Mouse (Mus musculus) layer of hippocampus, postnatal 10 days (tissue): ENCODE measurements around the gene Slco4a1. TPM values are rescaled to one million over a fixed set of nuclear protein-coding genes. Genes with fewer than 3 reads are reported as not detected.
A peak's percentile ranks its signal among the peaks of the same experiment; 100 is the strongest.

Source experiments
- DNase-seq, 2 experiments: peaks; one replicate each; pipeline ENCODE4 v3.0.0; 2021; ENCODE audit warnings: low spot score in 2 of 2
- long read RNA-seq: library from polyadenylated mRNA; stranded (forward); transcript quantifications from one replicate; pipeline ENCODE4 v2.0.0, GENCODE M21; 2023
- total RNA-seq, 2 experiments: library from RNA; stranded (reverse); gene quantifications; 2 replicates each; pipeline ENCODE4 v1.2.3; 2021

Slco4a1 gene
- total RNA-seq: 1 to 10 TPM; 1.5 to 2.6 TPM
- long read RNA-seq, partial matches to known transcripts: 0 of 1 reads
- long read RNA-seq, other reads (novel, unspliced or antisense): 1 of 1 reads

DNA sequence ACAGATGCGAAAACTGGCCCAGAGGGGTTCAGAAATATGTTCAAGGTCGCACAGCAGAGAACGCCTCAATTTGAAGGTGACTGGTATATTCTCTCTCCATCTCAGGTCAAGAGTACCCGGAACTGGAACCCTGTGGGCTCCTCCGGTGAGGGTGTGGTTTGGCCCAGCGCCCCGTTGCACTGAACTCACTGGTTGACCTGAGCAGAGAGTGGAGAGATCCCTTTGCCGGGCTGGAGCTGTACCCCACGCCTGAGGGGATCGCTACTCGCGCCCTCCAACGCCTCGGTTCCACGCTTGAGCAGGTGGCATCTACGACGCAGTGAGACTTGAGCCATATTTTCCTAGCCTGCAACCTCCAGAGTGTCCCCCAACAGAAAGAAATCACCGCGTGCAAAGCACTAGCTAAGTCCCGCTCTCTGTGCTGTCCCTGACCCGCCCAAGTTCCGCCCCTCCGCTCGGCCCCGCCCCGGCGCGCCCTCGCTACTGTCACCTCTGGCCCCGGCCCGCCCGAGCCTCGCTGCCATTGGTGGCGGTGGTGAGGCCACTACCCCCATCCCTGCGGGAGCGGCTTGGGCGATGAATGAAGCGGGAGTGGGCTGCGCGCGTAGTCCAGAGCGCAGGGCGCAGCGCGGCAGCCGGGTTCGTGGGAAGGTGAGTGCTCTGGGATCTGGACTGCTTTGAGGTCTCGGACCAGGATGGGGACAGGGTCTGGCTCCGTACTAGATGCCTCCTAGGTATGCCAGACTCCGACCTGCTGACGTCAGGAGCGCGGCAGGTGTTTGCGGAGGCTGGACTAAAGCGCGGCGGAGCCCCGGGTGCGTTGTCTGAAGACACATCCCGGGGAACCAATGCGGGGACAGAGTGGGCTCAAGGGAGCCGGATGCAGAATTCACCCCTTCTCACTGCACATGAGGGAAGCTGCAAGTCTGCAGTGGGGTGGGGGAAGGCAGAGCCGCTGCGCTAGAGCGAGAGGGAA is at the start of gene Slco4a1:
Gene Slco4a1, plus strand, starts transcription at position 523 of the 976 bp plus-strand sequence.
- peak; percentile 56 to 71 for DNase-seq

DNA sequence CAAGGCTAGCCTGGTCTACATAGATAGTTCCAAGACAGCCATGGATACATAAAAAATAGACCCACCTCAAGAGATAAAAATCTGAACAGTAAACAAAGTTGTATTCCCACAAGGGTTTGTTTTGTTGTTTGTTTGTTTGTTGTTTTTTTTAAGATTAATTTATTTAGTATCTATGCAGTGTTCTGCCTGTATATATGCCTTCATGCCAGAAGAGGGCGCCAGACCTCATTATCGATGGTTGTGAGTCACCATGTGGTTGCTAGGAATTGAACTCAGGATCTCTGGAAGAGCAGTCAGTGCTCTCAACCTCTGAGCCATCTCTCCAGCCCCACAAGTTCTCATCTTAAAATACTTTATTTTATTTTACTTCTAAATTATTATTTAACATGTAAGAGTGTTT is 47.6 kb upstream of the Slco4a1 start:
- no peak for DNase-seq

DNA sequence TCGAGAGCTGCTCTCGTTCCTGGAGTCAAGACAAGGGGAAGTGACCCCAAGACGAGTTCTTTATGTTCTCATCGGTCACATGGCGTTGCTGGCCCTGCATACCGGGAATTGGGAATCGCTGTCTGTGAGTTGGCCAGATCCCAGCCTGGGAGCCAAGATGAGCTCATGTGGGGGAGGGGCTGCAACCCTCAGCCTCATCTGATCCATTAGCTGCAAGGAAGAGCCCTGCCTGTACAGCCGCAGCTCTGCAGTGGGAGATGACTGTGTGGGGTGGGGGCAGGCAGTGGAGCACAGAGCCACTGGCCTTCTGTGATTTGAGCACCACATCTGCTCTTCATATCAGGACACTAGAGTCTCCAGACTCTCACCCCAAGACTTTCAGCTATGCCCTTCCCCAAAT is 45.6 kb upstream of the Slco4a1 start:
- DNase-seq: no peak

DNA sequence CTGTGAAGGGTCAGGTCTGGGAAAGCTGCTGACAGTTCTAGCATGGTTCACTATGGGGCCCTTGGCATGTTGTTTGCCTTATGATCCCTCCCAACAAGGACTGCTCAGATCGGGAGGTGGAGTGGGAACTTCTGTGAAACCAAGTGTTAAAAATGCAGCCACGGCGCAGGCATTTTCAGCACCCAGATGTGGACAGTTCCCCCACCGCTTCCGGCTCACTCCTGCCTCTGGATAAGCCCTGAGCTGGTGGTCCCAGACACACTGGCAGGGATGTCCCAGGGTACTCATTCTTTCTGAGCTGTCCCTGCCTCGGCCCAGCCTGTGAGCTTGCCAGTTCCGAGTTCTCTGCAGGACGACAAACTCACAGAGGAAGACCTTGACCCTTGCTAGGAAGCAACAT is 45.0 kb upstream of the Slco4a1 start:
- DNase-seq: no peak

DNA sequence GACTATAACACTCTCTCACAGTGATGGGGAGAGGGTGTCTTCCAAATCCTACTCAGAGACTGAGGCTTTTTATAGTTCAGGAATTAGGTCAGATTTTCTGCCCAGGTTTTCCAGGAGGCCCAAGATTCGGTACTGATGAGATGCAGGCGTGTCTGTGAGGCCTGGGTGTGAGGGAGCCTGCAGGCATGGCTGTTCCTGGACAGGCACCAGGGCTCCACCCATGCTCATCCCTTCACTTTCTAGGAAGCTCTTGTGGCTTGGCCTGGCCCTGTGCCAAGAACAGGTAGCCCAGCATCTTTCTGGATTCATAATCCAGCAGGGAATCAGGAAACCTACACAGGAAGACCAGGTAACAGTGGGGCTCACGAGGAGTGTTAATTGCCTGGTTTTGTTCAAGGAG is 40.4 kb upstream of the Slco4a1 start:
- no peak for DNase-seq

DNA sequence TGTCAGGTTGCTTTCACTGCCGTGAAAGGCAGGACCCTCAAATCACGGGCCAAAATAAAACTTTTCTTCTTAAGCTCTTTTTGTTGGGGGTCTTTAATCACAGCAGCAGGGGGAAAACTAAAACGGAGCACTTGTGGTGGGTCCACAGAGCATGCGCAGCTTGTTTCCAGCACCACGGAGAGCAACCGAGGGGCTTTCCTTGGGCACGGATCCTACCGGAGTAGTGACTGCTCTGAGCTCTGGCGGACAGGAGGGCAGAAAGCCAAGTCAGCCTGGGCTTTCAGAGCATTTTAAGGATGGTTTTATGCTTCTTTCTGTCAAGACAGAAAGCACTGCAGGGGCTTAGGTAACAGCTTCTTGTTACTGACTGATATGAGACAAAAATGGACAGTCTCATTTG is 38.3 kb upstream of the Slco4a1 start:
- DNase-seq: no peak

DNA sequence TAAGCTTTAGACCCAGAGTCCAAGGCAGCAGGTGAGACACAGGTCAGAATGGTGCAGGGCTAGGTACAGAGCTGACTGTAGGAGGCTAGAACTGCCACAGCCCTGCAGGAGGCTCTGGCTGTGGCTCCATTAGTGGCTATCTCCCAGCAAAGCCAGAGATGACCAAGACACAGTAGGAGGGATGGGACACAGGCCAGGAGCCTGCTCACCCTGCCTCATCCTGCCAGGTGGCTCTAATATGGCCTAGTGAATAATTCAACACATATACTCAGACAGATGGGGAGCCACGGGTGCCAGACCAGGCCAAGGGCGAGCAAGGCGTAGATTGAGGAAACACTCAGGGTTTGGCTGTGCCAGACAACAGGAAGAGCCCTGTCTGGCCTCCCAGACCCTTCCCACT is 35.4 kb upstream of the Slco4a1 start:
- DNase-seq: no peak

DNA sequence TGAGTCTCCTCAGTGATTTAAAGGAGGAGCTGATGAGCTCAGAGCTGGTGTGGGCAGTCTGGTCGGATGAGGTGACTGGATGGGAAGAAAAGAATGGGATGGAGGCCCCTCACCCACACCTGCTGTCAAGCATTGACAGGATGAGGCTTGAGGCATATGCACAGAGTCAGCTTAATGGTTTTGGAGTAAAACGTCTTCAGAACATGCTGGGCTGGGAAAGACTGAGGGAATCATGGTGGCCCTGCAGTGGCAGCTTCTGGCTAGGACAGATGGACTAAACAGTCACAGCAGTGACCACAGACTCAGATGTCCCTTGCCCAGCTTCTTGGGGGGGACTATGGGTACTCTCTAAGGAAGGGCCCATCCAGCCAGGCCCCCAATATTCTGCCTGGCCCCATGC is 30.9 kb upstream of the Slco4a1 start:
- no peak for DNase-seq

DNA sequence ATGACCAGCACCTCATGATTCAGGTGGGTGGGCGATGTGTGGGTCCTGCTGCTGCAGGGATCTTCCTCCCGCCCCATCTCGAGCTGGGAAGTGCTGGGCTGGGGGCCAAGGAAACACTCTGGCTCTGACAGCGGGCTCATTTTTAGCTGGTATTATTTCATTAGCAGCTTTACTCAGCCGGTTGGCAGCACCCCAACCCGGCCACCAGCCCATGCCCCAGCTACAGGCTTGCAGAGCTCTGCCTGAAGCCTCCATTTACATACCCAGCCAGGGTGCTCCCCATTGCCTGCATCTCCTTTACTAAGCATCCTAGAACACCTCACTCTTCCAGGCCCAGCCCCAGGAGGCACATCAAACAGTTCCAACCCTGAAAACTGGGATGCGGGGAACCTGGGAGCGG is 29.0 kb upstream of the Slco4a1 start:
- DNase-seq: peak; percentile 80 to 87

DNA sequence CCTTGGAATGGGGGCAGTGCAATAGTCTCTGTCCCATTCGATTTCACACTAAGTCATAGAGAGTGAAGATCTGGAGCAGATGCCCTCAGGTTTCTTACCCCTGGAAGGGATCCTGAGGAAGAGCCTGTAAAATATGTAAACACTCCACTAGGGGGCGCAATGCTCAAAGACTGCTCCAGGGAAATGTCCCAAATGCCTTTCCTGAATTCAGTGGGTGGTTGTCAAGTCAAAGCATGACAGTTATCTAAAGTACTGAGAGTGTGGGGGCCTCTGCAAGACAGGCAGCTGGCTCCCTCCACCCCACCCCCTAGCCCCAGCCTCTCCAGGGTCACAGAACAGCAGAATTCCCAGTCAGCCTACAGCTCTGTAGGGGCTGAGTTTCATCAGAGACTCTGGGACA is 27.7 kb upstream of the Slco4a1 start:
- DNase-seq: peak in 1 of 2 experiments; percentile 49

DNA sequence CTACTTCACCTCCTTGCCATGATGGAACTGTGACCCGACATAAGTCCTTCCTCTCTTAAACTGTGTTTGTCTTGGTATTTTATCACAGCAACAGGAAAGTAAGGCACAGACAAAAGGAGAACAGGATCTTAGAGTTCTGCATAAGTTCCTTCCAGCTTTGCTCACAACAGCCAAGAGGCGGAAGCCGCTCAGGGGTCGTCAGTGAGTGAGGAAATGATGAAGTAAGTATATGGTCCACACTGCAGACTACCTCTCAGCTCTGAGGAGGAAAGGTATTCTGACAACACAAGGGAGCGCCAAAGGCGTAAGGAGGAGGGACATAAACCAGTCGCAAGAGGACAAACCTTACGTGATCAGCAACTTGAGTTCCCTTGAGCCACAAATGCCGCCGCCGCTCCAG is 25.4 kb upstream of the Slco4a1 start:
- no peak for DNase-seq

DNA sequence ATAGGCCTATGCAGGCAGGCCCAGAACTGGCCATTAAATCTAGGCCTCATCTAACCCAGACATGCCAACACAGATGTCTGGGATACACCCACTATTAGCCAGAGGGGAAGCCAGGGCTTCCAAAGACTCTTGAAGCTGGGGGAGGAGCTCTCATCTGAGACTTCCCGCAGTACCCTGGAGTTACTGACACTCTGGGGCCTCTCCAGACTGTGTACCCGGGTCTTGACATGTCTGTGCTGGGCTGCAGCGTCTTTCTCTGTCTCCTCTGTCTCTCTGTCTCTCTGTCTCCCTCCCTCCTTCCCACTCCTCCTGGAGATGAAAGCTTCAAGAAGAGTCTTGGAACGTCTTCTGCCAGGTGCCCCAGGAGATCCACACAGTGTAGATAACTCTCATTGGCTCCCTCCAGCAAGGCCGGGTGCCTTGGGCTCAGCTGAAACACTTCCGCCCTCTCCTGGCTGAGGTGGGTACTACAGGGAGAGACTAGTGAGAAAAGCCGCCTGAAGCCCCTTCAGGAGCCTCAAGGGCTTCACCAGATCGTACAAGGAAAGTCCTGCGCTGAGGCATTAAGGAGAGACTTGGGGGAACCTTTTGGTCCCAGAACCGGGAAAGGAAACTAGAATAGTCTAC is 23.9 kb upstream of the Slco4a1 start:
- peak; percentile 94 to 95 for DNase-seq

DNA sequence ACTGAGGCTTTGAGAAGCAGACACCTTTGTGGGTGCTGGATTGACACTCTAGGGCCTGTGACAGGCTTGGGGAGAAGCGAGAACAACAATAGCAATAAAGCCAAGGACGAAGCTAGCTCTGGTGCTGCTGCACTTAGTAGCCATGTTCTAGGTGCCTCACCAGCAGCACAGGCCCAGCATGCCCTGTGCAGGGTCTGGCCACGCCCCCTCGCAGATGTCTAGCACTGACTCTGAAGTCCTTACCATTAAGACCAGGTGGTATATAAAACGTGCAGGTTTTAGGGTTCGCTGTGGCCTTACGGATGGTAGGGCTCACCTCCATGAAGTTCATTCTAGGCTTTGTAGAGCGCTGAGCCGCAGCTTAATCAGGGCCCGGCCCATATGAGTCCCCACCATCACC is 23.3 kb upstream of the Slco4a1 start:
- no peak for DNase-seq

DNA sequence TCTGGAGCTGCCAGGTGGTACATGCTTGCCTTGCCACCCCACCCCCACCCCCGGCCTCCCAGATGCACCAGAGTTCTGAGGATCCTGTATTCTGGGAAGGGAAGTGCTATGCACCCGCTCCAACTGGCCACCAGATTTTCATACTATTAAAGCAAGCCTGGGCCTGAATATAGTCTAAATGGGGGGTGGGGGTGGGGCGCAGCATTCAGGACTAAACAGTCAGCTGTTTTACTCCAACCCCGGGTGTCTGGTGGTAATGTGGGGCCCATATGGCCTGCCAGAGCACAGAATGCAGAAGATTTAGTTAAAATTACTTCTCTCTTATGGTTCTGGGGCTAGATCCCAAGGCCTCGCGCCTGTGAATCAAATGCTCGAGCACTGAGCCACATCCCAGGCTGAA is 22.7 kb upstream of the Slco4a1 start:
- no peak for DNase-seq

DNA sequence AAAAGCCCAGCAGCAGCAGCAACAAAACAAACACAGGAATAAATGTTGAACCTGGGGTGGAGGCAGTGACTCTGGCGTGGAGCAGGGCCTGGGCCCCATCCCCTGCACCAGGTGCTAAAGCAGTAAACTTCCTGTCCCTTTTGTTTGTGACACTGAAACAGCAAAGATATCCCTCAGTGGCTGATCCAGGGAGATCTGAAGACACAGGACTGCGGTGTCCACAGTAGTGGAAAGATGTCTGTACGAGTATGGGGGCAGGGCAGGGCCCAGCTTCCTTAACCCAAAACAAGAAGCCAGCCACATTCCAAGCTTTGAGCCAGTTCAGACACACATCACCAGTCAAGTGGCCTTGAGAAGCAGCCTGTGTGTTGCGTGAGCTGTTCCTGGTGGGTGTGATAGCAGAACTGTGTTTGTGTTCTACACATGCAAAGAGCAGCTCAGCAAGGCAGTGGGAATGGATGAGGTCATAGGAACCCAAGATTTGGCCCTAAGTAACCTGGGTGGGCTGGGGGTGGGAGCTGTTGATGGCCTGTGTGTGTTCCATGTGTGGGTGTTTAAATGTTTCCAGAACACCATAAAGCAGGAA is 20.6 kb upstream of the Slco4a1 start:
- no peak for DNase-seq

DNA sequence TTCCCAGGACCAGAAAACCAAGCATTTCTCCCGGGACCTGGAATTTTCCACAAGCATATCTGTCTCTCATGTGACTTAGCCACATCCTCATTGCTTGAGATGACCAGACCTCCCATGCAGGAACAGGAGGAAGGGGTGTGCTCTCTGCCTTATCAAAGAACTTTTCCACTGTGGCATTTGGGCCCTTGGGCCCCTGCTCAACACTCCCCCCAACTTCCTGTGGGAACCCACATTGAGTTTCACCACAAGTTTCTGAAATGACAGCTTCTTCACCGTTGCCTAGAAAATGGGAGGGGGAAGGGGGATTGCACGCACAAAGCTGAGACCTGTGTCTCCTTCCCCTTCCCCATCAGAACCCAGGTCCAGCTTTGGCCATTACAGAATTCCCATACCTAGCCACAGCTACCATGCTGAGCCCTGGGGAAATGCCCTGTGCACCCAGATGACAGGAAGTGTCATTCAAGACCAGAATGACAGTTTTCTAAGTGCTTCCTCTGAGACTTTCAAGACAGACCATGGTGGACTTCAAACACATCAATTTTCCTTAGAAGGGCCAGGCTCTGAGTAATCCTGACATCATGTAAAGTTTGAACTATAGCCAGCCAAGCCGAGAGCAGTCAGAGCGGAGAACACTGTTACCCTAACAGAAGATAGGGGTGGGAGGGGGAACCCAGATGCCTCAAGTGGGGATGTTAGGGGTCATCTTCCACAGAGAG is 18.7 kb upstream of the Slco4a1 start:
- no peak for DNase-seq

DNA sequence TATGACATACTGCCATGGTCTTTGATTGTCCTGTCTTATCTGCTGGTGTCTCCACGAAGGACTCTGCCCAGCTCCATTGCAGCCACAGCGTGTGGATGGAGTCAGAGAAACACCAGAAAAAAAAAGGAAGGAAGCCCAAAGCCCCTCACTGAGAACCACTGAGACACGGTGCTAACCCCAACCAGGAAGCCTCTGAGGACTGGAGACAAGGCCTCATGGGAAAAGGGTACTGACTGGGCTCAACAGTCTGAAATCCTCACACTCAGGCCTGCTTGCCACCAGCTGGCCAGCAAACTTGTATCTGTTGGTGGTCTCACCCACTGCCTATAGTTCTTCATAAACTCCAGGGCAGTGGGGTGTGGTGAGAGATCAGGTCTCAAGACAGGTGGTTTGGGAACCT is 16.3 kb upstream of the Slco4a1 start:
- DNase-seq: no peak

DNA sequence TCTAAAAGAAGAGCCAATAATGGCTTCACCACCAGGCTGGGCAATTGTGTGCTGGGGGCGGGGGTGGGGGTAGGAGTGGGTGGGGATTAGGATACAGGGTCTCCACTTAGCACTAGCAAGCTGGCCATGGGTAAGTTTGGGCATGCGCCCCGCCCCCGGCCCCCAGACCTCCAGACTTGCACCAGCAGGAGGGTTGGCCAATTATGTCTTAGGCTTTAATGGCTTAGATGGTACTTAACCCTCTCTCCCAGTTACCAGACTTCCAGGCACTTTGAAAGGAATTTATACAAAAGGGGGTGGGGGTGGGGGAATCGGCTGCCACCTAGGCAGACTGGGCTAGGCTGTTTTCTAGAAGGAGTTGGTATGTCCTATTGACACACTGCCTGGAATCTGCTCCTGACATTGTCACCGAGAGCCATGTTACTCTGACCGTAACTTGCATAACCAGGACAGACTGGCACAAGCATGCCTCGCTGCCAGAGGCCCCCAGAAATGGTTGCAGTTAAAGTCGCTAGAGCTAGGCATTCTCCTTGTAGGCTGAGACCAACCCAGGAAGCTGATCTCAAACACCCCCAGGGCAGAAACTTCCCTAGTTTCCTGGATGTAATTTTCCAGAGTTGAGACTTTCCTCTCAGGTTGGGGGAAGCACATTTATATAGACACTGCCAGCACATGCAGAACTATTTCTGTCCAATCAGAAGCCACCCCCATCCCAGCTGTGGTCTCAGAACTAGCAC is 15.3 kb upstream of the Slco4a1 start:
- no peak for DNase-seq

DNA sequence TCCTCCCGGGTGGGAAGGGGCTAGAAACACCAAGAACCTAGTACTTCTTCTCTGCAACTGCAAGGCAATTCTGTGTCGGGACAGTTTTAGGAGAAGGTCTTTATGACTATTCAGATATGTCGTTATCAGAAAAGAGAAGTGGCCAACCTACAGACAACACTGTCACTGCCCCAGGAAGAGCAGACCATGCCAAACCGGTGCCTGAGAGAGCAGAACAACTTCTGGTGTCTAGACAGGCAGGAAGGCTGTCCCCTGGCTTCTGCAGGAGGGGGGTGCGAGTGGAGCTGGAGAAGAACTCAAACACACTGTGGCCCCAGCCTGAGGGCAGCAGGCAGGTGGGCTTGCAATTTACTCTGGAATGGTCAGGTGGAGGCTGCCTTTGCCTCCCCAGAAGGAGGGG is 14.0 kb upstream of the Slco4a1 start:
- DNase-seq: no peak

DNA sequence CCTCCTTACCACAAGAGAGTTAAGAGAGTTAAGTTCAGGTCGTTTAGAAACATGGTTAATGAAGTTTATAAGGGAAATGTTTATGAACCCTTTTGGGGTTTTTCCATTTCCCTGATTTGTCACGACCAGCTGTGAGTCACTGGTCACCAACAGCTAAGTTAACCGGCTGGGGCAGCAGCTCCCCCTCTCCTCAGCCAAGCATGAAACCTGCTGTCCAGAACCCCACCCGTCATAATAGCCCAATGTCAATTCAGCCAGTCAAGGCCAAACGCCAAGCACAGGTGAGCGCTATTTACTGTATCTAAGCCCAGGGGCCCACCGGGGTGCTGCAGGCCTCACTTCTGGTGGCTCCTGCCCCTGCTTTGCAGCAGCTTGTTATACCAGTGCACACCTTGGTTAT is 12.2 kb upstream of the Slco4a1 start:
- no peak for DNase-seq
